Mouse (Mus musculus): ENCODE measurements around the gene Dgkz.

DNA sequence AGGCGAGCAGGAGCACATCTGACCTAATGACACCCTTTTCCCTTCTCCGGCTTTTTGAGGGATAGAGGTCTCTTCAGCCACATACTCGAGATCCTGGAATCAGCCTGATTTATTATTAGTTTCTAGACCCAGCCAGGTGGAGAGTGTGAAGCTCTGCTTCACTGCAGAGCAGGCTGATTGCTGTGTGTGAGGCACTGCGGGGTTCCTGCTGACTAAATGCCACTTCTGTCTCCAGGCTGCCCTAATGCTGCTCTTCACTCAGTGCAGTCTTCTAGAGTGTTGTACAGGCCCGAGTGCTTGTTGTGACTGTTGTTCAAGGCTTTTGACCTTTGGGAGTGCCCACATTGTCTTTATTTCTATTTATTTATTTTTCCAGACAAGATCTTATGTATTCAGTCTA lies 73.3 kb downstream of the Dgkz start:
- TF ChIP-seq POLR2A (IDR thresholded peaks at IDR 0.05; ENCODE audit: insufficient read depth, low read depth, low read length) (no peak), CTCF (IDR thresholded peaks at IDR 0.05; ENCODE audit: insufficient read depth, low read depth, low read length) (no peak)
